Mouse (Mus musculus) heart, adult 2 months (tissue): ENCODE measurements around the gene Cxcr5. TPM values are rescaled to one million over a fixed set of nuclear protein-coding genes. Genes with fewer than 3 reads are reported as not detected.

ENCODE experiments used
- DNase-seq, 2 experiments: peaks; one replicate each; pipeline ENCODE4 v3.0.0; 2021
- H3K27ac ChIP-seq: fragments of 200-600 bp; 2 replicates; pipeline ENCODE4 v1.8.1; 2022
- H3K27me3 ChIP-seq: fragments of 200-500 bp; 2 replicates; pipeline ENCODE4 v1.6.1; 2012; ENCODE audit warnings: mild to moderate bottlenecking, low read length, inconsistent platforms, mixed read lengths; ENCODE audit not compliant: control insufficient read depth, insufficient read depth
- H3K36me3 ChIP-seq: fragments of 200-500 bp; 2 replicates; pipeline ENCODE4 v1.6.1; 2012; ENCODE audit warnings: low read length, inconsistent platforms; ENCODE audit not compliant: control insufficient read depth, insufficient read depth
- H3K4me1 ChIP-seq: fragments of 200-500 bp; 2 replicates; pipeline ENCODE4 v1.6.1; 2011; ENCODE audit warnings: low read length; ENCODE audit not compliant: control insufficient read depth, insufficient read depth
- H3K4me3 ChIP-seq: fragments of 200-600 bp; 2 replicates; pipeline ENCODE4 v1.8.1; 2022
- H3K79me2 ChIP-seq: fragments of 200-500 bp; replicated peaks from 2 replicates; pipeline ENCODE4 v1.6.1; 2012; ENCODE audit warnings: mild to moderate bottlenecking, inconsistent platforms, low read length, moderate library complexity, mixed read lengths; ENCODE audit not compliant: control insufficient read depth, insufficient read depth
- H3K9ac ChIP-seq: fragments of 200-500 bp; 2 replicates; pipeline ENCODE4 v1.6.1; 2012; ENCODE audit warnings: low read depth, mild to moderate bottlenecking, control low read depth, inconsistent platforms, low read length, mixed read lengths
- CTCF ChIP-seq: fragments of 200-600 bp; IDR thresholded peaks from 2 replicates; pipeline ENCODE4 v1.8.1; 2022; ENCODE audit warnings: antibody characterized with exemption, mild to moderate bottlenecking, moderate library complexity
- EP300 ChIP-seq: fragments of 200-500 bp; IDR thresholded peaks from 2 replicates; pipeline ENCODE4 v1.6.1; 2011; ENCODE audit warnings: low read depth, low read length, control low read depth; ENCODE audit not compliant: insufficient read depth
- POLR2A ChIP-seq: fragments of 200-500 bp; IDR thresholded peaks from 2 replicates; pipeline ENCODE4 v1.6.1; 2011; ENCODE audit warnings: mild to moderate bottlenecking, low read depth, low read length, control low read depth; ENCODE audit not compliant: insufficient read depth
- WGBS: fragments of 180-500 bp; shearing (Covaris S2); methylation state at CpG from one replicate; pipeline ENCODE4 v1.1.7; 2018; 5-methylcytosine and 5-hydroxymethylcytosine counted together
- intact Hi-C: fragments of 180-260 bp; cut with DNase I; formaldehyde crosslinking; loops from one replicate; pipeline ENCODE4 v1.15.1; 2025
- polyA plus RNA-seq: library from polyadenylated mRNA; depleted of rRNA; stranded (reverse); fragments of >200 nt; gene quantifications from 2 replicates; pipeline ENCODE4 v1.2.3, GENCODE M21; 2012
- total RNA-seq, 2 experiments: library from RNA; stranded (reverse); gene quantifications; 2 replicates each; pipeline ENCODE4 v1.2.3; 2021

Gene Cxcr5
- total and polyA plus RNA-seq, 3 experiments, result 0.41 to 1.7 (median 0.42) TPM

- peak overlapping the region; percentile 96 for H3K27ac ChIP-seq
- no peaks in the 10 kb centered on the region for H3K79me2 ChIP-seq
- no peaks in the 10 kb centered on the region for H3K27me3 ChIP-seq
- peak; percentile 90 for DNase-seq
- peak overlapping the region; percentile 85 for H3K9ac ChIP-seq
- TF ChIP-seq POLR2A (peak; percentile 48; the same call in 1 of the 2 replicates), CTCF (peak; percentile 31), EP300 (0 out of 2 replicates have a peak, but pooled peaks have one; percentile 17)
- intact Hi-C loops, result loop anchor here (2.0 to 5.0 kb wide), 2 partner anchors 24 to 33 kb away; partner anchors contain the start of gene Upk2
- H3K4me3 ChIP-seq, result peak overlapping the region; percentile 73
- H3K36me3 ChIP-seq, result no peaks in the 10 kb centered on the region
- H3K4me1 ChIP-seq, result peaks cover 7% of the 10 kb centered on the region
- under 1% methylated on average over 28 of the region's 29 CpGs for whole genome bisulfite sequencing
Measured at GRCm38 (mm10) chr9:44478959-44479605, 82.6 kb downstream of the Cxcr5 start.

- Histone ChIP-seq H3K36me3 (no peaks in the 10 kb centered on the region), H3K79me2 (no peaks in the 10 kb centered on the region), H3K27ac (peak overlapping the region; percentile 96), H3K4me3 (peak overlapping the region; percentile 73), H3K9ac (peak overlapping the region; percentile 85), H3K4me1 (peaks cover 7% of the 10 kb centered on the region), H3K27me3 (no peaks in the 10 kb centered on the region)
- 0% methylated on average over 26 of the region's 27 CpGs for WGBS
- peak; percentile 76 to 79 for DNase-seq
- TF ChIP-seq CTCF (no peak), EP300 (0 out of 2 replicates have a peak, but pooled peaks have one; percentile 11), POLR2A (0 out of 2 replicates have a peak, but pooled peaks have one; percentile 51)
- intact Hi-C loops, result loop anchor here (2.0 to 5.0 kb wide), 2 partner anchors 24 to 34 kb away; partner anchors contain the start of gene Upk2
Measured at GRCm38 (mm10) chr9:44478229-44478921, 83.3 kb downstream of the Cxcr5 start.

DNA sequence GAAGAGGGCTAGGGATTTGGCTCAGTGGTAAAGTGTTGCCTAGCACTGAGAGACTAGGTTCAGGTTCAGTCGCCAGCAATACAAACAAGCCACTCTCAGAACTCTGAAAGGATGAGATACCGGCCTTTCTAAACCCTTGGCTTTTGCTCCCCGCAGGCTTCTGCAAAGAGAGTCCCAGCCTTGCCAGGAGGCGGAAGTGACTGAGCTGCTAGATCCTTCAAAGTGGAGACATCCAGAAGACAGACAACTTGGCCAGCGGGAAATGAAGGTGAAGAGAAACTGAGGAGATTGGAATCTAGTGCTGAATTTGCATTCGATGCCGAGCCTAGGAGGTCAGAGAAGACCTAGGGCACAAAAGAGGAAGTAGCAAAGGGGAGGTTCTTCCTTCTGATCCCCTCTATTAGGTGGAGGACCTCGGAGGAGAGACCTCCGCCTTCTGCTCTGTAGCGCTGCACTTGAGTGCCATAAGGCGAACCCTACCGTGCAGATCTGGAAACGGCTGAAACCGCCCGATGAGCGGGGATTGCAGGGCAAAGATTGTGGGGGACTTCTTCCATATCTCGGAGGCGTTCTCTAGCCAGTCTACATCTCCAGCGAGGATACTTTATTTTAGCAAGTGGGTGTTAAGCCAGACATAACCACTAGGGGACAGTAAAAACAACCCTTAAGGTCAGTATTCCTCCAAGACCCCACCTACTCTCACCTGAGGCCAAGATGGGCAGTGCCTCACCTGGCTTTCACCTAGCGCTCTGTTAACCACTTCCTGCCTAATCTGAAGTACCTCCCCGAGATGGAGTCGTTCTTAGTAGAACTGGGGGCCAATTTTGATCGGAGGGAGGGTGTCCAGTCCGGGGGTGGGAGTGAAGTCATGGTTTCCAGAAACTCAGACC lies 84.1 kb downstream of the Cxcr5 start:
- Histone ChIP-seq H3K27me3 (no peaks in the 10 kb centered on the region), H3K4me1 (peaks cover 7% of the 10 kb centered on the region), H3K79me2 (no peaks in the 10 kb centered on the region), H3K27ac (peak overlapping the region; percentile 96), H3K4me3 (peak overlapping the region; percentile 73), H3K36me3 (no peaks in the 10 kb centered on the region), H3K9ac (peak overlapping the region; percentile 85)
- DNase-seq, result peak; percentile 63 to 67
- 0 out of 2 replicates have a peak, but pooled peaks have one; percentile 24 for TF ChIP-seq EP300
- peak; percentile 96; the same call in 1 of the 2 replicates for TF ChIP-seq CTCF
- TF ChIP-seq POLR2A, result no peak
- intact Hi-C loops, result loop anchor here (2.0 to 5.0 kb wide), 2 partner anchors 23 to 35 kb away; partner anchors contain the start of gene Upk2
- WGBS, result 16% methylated on average over 24 of the region's 24 CpGs

DNA sequence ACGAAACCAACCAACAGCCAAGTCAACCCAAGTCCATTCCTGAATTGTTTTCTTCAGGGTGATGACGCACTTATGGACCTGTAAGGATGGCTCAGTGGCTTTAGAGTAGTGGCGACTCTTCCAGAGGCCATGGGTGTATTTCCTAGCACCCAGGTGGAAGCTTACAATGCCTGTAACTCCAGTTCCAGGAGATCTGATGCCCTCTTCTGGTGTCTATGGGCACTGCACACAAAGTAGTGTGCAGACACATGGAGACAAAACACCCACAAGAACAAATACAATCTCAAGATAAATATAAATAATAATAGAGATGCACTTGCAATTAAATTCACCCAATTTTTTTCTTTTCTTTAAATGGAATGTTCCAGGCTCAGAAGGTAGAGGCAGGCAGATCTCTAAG lies 85.7 kb downstream of the Cxcr5 start:
- H3K79me2 ChIP-seq, result no peaks in the 10 kb centered on the region
- H3K27ac ChIP-seq, result no peak overlapping the region
- H3K36me3 ChIP-seq, result no peaks in the 10 kb centered on the region
- no peaks in the 10 kb centered on the region for H3K27me3 ChIP-seq
- intact Hi-C loops, result loop anchor here (5.0 kb wide), 1 partner anchor 36 kb away; no protein-coding TSS in a partner anchor
- peaks cover 5% of the 10 kb centered on the region for H3K4me1 ChIP-seq
- no peak overlapping the region for H3K9ac ChIP-seq
- TF ChIP-seq CTCF (peak; percentile 49), EP300 (no peak), POLR2A (no peak)
- no peak overlapping the region for H3K4me3 ChIP-seq
- WGBS, result 95% methylated on average over 3 of the region's 3 CpGs
- DNase-seq, result no peak

DNA sequence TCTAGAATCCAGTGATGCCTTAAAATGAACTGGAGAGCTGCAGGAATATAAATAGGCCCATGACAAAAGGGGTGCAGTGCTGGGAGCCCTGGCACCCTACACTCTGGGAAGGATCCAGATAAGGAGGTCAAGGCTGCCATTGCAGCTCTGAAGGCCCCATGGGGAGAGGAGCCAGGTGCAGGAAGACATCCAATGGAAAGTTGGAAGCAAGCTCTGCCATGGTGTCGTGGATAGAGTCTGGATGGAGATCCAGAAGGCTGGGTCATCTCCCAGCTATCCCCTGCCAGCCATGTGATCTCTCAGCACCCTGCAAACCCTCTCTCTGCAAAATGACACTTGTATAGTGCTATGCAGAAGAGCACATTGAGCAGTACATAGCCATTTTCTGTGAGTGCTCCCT lies 87.3 kb downstream of the Cxcr5 start:
- H3K4me3 ChIP-seq, result no peak overlapping the region
- H3K27ac ChIP-seq, result peak overlapping the region; percentile 66
- DNase-seq, result peak; percentile 65 to 82
- H3K4me1 ChIP-seq, result peaks cover 4% of the 10 kb centered on the region
- peak; percentile 93 for TF ChIP-seq EP300
- no peak for TF ChIP-seq CTCF
- H3K79me2 ChIP-seq, result no peaks in the 10 kb centered on the region
- no peaks in the 10 kb centered on the region for H3K36me3 ChIP-seq
- intact Hi-C loops, result no loop called here
- H3K27me3 ChIP-seq, result no peaks in the 10 kb centered on the region
- 10% methylated on average over 1 of the region's 1 CpGs for WGBS
- H3K9ac ChIP-seq, result no peak overlapping the region
